ENCODE assay signal across 15 mouse cellular contexts in genomic region chr10:120901746-120902145, GRCm38 (mm10).
"Had no signal": no experiment of that assay in that cellular context is flagged by ENCODE, and none has a peak within 500 bp of the region (broad histone marks: within the 10 kb centered on the region; RNA-seq: fewer than 3 reads in every experiment).

No protein-coding gene starts in this region.

- H3K9ac ChIP-seq: limb, embryonic 13.5 days; liver, embryonic 12.5 days; midbrain, embryonic 12.5 days; neural tube, embryonic 13.5 days had no signal

- H3K36me3 ChIP-seq: limb, embryonic 13.5 days; liver, embryonic 12.5 days; midbrain, embryonic 12.5 days had no signal

- H3K9me3 ChIP-seq: limb, embryonic 13.5 days; liver, embryonic 12.5 days; neural tube, embryonic 13.5 days had no signal

- ATAC-seq: intestine, postnatal 0 days; liver, embryonic 12.5 days; midbrain, embryonic 16.5 days had no signal

- H3K4me3 ChIP-seq: limb, embryonic 13.5 days; liver, embryonic 12.5 days; midbrain, embryonic 12.5 days; neural tube, embryonic 13.5 days had no signal

- H3K4me2 ChIP-seq: limb, embryonic 13.5 days; liver, embryonic 12.5 days; midbrain, embryonic 12.5 days; neural tube, embryonic 13.5 days had no signal

- DNase-seq: kidney, adult 9 months; kidney, postnatal 36 days; layer of hippocampus, adult 9-11 months; layer of hippocampus, postnatal 36 days; retina, postnatal 1 day; right cerebral cortex, postnatal 4 days; spleen, adult 18-20 months; thymus, postnatal 36 days had no signal

- H3K27ac ChIP-seq: kidney, postnatal 0 days; limb, embryonic 13.5 days; liver, embryonic 12.5 days; midbrain, embryonic 12.5 days; neural tube, embryonic 13.5 days had no signal
